Mouse (Mus musculus) left cerebral cortex, adult 18-20 months (tissue): ENCODE measurements around the gene Wnt10b. TPM values are rescaled to one million over a fixed set of nuclear protein-coding genes. Genes with fewer than 3 reads are reported as not detected.
"Not testable (repeated sequence)": the region's sequence is repeated elsewhere in the genome, so short reads cannot be mapped to it uniquely, and the experiment has no call there.

Experiments used
- DNase-seq, 2 experiments: peaks; one replicate each; pipeline ENCODE4 v3.0.0; 2021 to 2022; ENCODE audit warnings: low spot score in 2 of 2, mixed read lengths in 1 of 2
- long read RNA-seq, 2 experiments: library from polyadenylated mRNA; stranded (forward); transcript quantifications; one replicate each; pipeline ENCODE4 v2.0.0; 2021
- total RNA-seq, 2 experiments: library from RNA; stranded (reverse); gene quantifications; 2 replicates each; pipeline ENCODE4 v1.2.3; 2021

Gene Wnt10b
- total RNA-seq = 1 to 10 TPM in 1 of 2 experiments, under 1 TPM in 1; 0.63 to 1.1 TPM
- long read RNA-seq, experiment 1 = 0 reads
- long read RNA-seq, experiment 2 = 0 reads

DNA sequence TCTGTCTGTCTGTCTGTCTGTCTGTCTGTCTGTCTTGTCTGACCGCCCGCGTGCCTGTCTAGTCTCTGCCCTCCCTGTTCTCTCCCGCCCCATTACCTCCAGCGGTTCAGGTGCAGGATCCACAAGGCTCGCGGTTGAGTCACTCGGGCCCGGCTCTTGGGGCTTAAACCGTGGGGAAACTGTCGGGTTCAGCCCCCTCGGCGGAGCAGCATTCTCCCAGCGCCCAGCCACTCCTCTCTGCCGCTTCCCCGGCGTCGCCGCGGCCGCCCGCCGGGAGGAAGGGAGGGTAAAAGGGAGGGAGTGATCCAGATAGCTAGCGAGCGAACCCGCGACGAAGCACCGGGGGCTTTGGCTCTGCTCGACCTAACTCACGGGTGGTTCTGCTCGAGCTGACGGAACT, at the start of gene Wnt10b:
TSS of gene Wnt10b (minus strand) at position 389 of the 400 bp plus-strand sequence.
- no peak for DNase-seq

DNA sequence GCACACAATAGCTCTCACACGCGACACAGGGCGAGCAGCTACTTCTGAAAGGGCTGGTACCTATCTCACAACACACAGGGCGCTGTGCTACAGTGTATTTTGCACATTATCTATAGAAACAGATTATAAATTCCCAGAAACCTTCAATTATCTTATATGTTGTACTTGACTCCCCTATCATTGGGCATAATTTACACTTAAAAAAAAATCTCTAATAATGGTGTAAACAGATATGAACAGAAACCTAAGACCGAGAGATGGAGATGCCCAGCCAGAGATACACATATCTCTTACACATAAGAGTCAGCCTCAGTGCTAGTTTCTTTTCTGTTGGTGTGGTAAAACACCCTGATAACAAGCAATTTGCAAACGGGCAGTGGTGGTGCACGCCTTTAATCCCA, 49.7 kb upstream of the Wnt10b start:
- no peak for DNase-seq

DNA sequence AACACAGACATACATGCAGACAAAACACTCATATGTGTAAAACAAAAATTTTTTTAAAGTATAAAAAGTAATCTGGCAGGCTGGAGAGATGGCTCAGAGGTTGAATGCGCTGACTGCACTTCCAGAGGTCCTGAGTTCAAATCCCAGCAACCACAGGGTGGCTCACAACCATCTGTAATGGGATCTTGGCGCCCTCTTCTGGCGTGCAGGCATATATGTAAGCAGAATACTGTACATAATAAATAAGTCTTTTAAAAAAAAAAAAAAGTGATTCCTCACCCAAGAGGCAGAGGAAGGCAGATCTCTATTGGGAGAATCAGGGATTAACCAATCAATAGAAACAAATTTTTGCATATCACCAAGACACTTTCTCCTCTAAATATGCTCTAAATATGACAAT, 45.5 kb upstream of the Wnt10b start:
- DNase-seq = no peak

DNA sequence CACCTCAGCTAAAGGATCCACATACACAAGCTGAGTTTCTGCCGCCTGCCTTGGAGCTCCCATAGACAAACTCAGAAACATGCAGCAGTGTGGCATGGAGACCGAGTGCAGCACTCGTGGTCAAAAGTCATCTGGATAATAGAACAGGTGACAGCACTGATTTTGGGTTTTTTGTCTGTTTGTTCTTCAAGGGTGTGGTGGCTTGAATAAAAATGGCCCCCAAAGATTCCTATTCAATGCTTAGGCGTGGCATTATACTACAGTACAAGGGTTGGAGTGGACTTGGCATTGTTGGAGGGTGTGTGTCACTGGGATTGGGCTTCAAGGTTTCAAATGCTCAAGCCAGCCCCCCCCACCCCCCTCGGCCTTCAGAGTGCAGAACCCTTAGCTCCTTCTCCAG, 44.2 kb upstream of the Wnt10b start:
- no peak for DNase-seq

DNA sequence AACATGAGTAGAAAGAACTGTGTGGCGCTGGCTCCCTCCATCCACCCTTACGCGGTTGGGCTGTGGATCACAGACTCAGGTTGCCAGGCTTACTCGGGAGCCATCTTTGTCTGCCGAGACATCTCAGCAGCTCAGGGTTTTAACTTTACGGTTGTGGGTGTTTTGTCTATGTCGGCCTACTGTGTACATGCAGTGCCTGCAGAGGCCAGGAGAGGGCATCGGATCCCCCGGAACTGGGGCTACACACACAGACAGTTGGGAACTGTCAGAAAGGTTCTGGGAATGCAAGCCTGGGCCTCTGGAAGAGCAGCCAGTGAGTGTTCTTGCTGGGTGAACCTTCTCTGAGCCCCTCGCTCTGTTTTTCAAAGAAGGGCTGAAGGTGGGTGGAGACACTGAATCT, 43.5 kb upstream of the Wnt10b start:
- no peak for DNase-seq

DNA sequence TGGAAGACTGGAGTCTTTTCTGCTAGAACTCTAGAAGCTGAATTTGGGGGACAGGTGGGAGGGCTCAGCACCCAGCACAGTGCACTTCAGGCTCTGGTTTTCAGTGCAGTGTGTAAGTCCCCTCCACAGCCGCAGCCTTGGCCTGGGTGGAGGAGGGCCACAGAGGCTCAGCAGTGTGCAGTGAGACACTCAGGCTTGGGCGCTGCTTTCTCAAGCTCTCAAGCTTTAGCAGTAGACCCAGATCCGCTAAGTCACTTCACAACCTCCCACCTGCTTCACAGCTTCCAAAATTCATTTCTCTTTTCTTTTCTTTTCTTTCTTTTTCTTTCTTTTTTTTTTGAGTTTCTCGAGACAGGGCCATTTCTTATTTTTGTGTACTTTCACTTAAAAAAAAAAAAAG, 43.0 kb upstream of the Wnt10b start:
- DNase-seq = peak in 1 of 2 experiments; percentile 28

DNA sequence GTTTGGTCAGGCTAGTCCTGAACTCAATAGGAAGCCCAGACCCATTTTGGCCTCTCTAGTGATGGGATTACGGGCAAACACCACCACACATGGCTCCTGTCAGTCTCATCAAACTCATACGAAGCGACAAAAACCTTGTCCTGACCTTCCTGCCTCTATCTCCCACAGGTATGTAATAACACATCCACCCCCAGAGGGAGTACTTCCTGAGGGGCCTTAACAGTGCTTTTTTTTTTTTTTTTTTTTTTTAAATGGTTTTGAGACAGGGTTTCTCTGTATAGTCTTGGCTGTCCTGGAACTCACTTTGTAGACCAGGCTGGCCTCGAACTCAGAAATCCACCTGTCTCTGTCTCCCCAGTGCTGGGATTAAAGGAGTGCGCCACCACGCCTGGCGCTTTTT, 40.2 kb upstream of the Wnt10b start:
- DNase-seq = no peak

DNA sequence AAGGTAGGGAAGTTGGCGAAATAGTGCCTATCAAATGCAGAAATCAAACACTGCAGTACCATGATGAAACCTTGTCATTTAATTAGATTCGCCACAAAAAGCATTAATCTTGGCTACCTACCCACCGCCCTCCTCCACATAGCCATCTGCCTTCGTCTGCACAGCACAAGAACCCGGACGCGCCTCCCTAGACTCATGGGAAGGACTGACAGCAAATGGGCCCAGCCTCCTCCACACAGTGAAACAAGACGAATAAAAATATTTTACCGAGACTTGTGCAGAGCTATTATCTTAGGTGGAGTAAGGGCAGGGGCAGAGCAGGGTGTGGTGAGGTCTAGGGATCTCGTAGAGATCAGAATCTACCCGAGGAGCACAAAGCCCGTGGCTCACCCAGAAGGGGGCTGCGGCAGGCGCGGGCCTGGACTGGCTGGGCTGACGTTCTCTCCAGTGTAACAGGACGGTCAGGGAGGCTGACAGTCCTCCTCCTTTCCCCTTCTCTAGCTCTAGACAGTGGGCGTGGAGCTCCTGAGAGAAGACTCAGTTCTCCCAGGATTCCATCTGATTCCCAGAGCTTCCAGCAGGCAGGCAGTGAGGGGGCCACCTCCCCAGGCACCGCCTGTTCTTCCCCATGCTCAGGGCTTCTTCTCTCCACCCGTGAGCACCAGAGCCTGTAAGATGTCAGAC, 34.9 kb upstream of the Wnt10b start:
- peak; percentile 67 to 82 for DNase-seq

DNA sequence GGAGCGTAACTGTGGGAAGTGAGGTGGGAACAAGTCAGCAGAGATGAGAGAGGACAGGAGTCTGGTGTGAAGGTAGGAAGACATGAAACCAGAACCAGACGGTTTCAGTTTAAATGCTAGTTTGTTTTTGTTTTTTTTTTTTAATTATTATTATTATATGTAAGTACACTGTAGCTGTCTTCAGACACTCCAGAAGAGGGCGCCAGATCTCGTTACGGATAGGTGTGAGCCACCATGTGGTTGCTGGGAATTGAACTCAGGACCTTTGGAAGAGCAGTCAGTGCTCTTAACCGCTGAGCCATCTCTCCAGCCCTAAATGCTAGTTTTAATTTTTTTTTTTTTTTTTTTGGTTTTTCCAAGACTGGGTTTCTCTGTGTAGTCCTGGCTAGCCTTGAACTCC, 32.3 kb upstream of the Wnt10b start:
- DNase-seq = not testable (repeated sequence)

DNA sequence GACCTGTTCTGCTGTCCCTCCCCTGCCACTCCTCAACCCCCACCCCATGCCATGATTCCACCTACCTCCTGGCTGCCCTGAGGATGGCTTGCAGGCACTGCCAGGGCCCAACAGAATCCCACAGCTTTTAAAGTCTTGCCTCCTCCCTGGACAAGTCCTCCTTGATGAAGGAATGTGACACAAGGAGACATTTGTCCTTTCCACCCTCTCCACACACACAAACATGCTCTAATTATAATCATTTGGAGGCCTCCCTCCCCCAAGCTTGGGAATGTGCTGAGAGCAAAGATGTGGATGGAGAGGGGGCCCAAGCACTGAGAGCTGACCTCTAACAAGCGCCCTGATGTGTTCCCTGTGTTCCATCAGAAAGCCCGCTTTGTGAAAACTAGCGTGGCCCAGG, 31.4 kb upstream of the Wnt10b start, which contains the start of gene Ddn:
TSS of gene Ddn (minus strand) at position 101 of the 400 bp plus-strand sequence.
- DNase-seq = no peak

DNA sequence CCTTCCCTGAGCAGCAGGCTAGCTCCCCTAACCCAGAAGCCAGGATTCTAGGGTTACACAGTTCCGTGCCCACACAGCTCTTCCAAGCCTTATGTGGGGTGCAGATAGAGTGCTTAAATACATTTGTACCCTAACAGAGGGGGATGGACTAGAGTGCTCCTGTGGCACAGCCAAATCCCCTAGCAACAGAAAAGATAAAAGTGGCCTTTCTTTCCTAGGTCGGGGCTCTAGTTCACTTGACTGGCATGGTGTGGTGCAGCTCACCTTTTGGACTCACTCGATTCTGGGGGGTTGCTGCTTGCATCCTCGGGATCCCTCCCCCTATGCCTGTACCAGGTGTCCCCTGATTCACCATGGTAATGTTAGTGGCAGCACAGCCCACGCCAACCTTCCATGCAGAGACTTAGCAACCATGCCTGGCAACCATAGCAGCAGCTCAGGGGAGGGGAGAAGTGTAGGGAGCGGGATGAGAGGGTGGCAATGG, 30.7 kb upstream of the Wnt10b start:
- DNase-seq = peak; percentile 74 to 88

DNA sequence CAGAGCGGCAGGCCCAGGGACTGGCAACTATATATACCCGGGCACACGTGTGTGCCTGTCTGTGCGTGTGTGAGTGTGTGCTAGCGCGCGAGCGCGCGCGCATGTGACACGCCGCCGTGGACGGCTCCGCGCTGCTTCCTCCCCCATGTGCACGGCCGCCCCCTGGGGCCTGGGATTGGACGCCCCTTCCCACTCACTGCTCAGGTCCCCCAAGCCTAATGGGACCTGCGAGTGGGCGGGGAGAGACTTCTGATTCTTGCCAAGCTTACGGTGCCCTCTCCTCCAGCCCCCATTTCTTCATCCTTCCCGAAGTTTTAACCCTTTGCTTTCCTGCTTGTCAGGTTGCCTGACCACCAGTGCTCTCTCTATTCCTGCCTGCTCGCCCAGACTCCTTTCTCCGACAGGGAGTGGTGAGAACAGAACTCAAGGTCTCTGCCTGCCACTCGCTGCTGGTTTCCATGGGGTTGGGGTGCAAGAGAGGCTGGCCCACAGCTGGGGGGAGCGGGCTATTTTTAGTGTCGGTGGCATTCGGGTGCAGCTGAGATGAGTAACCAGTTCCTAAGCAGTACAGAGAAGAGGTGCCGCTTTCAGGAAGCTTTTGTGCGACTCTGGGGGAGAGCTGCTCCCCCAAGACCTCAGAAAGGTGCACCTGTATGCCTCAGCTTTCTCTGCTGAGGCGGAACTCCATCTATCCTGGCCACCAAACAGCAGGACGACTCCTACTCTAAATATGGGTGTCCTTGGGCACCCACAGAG, 30.1 kb upstream of the Wnt10b start:
- peak; percentile 78 to 86 for DNase-seq

DNA sequence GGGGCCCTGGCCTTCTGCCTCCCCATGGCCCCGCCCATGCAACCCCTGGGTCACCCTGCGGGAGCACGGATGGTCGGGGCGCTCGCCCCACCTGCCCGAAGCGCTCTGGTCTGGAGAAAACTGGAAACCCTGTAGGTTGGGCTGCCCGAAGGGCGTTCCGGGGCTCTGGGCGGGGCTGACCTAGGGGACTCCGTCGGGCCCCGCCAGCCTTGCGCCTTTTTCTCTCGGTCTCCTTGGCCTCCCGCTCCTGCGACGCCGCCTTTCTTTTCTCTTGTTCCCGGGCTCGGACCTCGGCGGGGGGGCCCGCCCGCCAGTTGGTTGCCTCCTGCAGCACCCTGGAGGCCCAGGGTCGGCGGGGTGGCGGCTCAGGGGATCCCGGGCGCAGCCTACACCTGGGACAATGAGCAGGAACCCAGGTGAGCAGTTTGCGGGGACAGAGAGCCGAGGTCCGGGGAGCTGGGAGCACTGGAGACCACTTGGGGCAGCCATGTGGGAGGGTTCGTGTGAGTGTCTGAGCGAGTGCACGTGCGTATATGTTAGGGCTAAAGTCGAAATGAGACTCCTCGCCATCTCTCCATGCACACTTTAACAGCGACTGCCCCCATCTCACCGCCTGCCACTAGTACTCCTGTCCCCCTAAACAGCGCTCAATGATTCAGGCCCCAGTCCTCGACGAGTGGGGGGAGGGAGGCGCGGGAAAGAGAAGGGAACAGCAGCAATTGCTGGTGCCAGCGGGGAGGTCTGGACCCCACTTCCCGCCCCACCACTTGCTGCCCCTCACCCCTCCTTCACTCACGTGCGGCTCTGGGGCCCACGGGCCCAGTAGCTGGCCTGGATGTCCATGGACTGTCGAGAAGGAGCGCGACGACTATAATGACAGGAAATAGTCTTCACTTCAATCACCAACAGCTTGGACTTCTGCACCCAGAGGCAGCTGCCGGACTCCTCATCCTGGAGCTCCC, 29.1 kb upstream of the Wnt10b start:
- no peak for DNase-seq

DNA sequence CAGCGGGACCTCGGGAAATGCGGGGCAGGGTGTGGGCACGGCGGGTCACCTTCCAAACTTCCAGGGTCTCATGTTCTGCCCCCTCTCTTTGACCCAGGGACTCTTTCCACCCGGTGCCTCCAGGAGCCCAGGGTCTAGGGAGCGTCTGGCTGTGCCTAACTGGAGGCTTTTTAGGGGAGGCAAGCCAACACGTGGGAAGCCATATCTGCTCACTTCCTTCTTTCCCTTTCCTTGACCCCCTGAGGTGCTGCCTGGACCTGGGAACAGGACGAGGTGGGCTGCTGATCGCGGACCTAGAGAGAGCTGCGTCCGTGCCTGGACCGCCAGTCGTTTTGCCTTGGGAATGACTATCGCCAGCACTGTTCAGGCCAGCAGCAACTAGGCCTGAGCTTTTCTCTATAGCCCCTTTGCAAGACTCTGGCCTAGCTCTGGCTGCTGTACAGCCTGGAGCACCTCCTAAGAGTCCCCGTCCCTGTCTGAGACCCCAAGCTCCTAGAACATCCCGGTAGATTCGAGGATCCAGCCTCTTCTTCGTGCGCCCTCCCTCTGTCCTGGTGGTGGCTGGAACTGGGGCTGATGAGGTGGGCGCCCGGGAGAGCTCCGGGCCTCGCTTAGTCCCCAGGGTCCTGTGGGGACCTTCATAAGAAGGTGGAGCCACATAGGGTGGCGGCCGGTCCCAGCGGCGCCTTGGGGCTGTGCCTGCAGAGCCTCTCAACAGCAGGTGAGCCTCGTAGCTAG, 28.3 kb upstream of the Wnt10b start:
- DNase-seq = no peak

DNA sequence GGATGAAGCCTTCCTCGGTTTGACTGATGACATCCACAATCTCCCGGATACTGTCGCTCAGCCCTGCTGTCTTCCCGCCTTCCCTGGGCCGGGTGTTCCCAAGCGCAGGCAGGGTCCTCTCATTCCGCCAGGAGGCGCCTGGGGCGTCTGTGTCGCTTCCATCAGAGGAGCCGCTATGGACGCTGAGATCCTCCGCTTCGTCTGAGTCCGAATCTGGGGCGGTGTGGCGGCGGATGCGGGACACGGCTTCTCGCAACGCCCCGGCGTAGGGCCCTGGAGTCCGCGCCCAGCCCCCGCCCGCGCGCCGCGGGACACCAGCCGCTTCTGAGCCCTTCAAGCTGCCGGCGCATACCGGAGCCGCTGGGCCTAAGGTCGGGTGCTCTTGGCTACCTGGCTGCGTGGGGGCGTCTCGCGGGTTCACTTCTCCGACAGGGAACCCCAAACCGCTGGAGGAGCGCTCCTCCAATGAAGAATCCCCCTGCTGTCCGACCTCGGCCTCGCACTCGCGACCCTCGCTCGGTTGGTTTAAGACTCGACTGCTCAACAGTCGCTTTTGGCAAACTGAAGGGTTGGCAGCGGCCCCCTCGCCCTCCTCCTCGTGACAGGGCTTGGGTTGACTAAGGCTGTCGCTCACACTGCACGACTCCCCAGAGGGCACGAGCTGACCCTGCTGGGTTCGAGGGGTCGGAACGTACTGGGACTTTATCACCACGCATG, 27.5 kb upstream of the Wnt10b start:
- DNase-seq = peak; percentile 80 to 84

DNA sequence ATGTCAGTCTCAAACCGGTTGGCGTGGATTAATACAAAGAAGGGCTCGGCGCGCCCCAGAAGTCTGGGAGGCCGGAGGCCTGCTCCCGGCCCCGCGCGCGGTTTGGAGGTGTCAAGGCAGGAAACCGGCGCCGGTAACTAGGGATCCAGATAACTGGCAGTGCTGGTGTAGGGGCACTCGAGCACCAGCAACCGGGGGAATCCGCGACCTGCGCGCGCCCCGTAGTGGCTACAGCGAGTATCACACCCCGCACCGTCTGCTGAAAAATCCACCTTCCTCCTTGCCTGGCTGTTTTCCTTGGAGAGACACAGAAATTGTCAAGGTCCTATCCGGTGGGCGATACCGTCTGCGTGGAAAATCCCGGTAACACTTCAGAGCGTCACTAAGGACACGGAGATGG, 26.1 kb upstream of the Wnt10b start:
- peak; percentile 92 to 93 for DNase-seq

DNA sequence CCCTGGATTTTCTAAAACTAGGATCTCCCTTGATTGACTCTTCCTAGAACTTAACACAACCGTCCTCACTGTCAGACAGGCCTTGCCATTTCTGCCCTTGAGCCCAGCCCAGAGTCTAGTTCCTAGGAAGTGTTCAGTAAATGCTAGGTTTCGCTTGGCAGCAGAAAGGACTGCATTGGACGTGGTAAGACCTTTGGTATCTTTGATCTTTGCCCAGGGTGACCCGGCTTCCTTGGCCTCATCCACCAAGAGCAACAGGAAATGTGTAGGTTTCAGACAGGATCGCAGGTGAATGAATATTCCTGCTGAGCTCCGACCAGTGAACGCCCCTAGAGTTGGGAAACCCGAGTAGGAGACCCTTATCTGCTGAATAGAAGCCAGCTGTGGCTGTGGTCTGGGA, 25.0 kb upstream of the Wnt10b start:
- DNase-seq = no peak

DNA sequence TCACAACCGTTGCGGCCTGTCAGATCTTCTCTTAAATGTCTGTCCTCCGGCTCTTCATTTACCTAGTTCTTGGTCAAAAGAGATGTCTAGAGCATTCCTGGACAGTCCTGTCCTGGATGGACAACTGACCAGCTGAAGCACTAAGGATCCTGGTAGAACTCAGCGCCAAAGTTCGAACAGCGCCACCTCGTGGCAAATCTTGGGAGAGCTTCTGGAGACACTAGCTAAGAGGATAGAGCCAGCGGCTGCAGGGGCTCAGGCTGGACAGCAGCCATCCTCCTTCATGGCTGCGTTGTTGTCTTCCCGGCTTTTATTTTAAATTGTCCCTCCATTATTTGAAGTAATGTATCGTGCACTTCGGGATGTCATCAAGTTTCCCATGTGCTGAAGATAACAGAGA, 21.4 kb upstream of the Wnt10b start:
- DNase-seq = peak; percentile 83 to 88

DNA sequence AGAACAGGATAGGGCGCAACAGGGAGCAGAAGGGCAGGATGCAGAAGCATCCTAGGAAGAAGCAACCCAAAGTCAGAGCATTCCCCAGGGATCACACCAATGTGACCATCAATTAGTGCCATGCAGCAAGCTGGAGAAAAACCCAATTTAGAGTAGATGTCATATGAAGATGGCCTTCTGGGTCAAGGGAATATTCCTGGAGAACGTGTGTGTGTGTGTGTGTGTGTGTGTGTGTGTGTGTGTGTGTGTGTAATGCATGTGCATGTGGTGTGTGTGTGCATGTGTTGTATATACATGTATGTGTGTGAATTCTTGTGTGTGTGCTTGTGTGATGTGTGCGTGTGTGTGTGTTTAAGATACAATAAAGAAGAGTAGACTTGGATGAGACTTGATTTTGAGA, 21.0 kb upstream of the Wnt10b start:
- DNase-seq = no peak
